Mouse (Mus musculus) small intestine, adult 2 months (tissue): ENCODE measurements around the gene Kctd11.

Experiments
- CTCF ChIP-seq: fragments of 200-500 bp; IDR thresholded peaks from 2 replicates; pipeline ENCODE4 v1.5.1; 2012; ENCODE audit warnings: low read depth, mild to moderate bottlenecking, control low read depth, inconsistent platforms, low read length, moderate library complexity, mixed read lengths; ENCODE audit not compliant: insufficient replicate concordance, insufficient read length; ENCODE audit errors: extremely low read depth
- POLR2A ChIP-seq: fragments of 200-500 bp; IDR thresholded peaks from 2 replicates; pipeline ENCODE4 v1.6.1; 2012; ENCODE audit warnings: low read depth, mild to moderate bottlenecking, control low read depth, inconsistent platforms, low read length, moderate library complexity

DNA sequence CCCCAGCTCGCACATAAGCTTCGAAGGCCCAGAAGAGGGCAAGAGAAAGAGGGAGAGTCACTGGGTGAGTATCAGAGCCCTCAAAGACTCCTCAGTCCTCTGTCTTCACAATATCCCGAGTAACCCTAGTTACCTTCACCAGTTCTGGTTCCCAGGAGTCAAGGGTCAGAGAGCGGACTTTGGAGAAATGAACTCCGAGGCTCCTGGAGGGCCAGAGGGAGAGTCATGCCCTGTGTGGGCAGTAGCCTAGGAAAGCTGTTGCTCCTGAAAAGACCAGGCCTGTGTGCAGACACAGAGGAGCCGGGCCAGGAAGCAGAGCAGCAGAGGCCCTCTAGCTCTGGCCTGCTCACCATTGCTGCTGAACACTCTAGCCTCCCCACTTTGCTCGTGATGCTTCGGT, 3.5 kb upstream of the Kctd11 start:
- TF ChIP-seq CTCF = no peak
- no peak for TF ChIP-seq POLR2A
